Mouse (Mus musculus) testis, postnatal 10 days (tissue): ENCODE measurements around the gene H2-K1.
"Not testable (repeated sequence)": the region's sequence is repeated elsewhere in the genome, so short reads cannot be mapped to it uniquely, and the experiment has no call there.

Experiments used
- DNase-seq: peaks from one replicate; pipeline ENCODE4 v3.0.0; 2021; ENCODE audit warnings: low spot score

H2-K1 gene

DNA sequence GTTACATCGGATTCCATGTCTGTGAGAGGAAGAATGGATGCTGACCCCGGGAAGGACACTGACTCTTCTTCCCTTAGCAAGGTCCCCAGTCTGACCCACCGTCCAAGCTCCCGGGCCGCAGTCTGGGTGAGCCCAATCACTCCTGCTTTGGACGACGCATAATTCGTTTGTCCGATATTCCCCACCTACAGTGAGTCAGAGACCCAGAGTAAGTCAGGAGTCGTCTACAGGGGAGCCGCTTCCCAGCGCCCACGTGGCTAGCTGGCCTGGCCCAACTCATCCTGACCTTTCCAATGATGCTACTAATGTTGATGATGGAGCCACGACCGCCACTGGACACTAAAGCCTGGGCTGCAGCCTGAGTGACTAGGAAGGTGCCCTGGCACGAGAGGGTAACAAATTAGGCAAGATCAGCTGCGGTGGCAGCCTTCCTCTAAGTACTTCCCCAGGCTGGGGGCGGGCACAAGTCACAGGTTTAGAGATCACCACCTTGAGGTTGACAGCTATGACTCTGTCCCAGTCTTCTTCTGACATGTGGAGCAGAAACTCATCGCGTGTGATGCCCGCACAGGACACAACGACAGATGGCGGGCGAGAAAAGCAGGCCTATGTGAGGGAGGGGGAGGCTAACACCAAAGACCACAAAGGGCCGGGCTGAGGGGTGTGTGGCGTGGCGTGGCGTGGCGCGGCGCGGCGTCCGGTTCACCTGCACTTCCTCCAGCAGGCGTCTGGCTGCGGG, 26.9 kb upstream of the H2-K1 start:
- DNase-seq = peak; percentile 48

GRCm38 (mm10) chr17:34026221-34026620, 26.1 kb upstream of the H2-K1 start:
- no peak for DNase-seq

DNA sequence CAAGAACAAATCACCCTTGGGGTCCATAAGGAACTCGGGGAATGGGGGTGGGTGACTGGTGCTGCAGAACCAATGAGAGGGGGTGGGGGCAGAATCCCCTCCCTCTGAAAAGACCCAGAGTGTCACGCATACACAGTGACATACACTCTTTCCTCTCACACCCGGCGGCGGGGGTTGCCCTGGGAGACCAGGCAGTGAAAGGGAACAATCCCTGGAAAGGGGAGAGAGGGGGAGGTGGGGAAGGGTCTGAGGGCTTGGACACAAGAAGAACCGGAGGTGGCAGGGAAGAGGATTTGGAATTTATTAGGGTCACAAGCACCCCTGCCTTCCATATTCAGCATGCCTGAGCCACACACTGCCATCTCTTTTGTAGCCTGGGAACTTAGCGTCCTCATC, 25.6 kb upstream of the H2-K1 start:
- DNase-seq = peak; percentile 49

GRCm38 (mm10) chr17:34024861-34025755, 25.0 kb upstream of the H2-K1 start:
- peak; percentile 79 for DNase-seq

DNA sequence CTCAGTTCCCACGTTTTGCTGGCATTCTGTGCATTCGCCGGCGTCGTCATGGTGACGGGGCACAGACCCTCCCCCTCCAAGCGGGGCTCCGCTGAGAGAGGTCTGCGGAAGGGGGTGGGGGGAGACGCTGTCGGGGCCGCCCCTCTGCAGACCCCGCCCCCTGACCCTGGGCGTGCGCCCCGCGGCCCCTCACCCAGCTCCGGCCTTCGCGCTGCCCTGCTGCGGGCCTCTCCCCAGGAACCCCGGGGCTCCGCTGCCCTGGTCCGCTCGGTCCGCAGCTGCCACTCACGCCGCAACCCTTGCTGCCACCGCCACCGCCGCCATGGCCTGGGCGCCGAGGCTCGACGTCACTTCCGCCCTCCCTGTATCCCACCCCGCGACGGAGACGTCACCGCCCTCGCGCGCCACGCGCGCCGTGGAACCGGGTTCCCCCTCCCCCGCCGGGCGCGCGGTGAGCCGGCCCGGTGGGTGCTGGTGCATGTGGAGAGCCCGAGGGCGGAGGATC, 24.2 kb upstream of the H2-K1 start, which contains the start of gene Ring1:
Gene Ring1, minus strand, starts transcription at position 364 of the 505 bp plus-strand sequence.
- DNase-seq = peak; percentile 91

GRCm38 (mm10) chr17:34023678-34024077, 23.5 kb upstream of the H2-K1 start:
- DNase-seq = peak; percentile 36

- peak; percentile 48 for DNase-seq
These were observed 22.8 kb upstream of the H2-K1 start for GRCm38 (mm10) chr17:34022987-34023386.

- peak; percentile 50 for DNase-seq
These were observed 22.3 kb upstream of the H2-K1 start for GRCm38 (mm10) chr17:34022414-34022783.

DNA sequence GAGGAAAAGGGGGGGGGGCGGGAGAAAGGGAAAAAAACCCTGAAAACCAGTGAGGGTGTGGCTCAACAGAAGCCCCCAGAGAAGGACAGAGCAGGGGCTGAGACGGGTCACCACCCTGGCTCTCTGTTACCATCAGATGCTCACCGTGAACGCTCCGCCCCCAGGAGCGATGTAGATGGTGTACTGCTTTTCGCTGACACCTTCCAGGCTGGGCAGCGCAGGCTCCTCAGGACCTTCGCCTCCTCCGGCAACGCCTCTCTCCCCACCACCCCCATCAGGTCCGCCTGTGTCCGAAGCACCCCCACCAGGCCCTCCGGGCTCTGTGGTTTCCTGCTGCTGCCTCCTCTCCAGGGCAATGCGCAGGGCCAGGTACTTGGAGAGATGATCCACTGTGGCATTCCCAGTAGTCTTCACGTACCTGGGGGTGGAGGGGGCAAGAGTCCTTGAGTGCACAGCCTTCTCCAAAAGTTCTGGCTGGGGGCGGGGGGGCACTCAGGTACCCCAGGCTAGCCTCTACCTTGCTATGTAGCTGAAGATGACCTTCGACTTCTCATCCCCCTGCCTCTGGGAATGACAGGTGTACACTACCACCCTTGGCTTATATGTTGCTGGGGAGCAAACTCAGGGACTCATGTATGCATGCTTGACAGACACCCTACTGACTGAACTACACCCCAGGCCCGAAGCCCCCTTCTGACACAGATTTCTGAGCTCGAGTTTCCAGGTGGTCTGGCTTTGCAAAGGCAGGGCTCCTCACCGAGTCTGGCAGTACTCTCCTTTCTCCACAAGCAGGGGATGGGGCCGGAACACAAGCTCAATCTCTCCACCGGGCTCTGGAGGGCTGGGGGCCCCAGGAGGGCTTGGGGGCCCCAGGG, 21.6 kb upstream of the H2-K1 start:
- DNase-seq = peak; percentile 67

DNA sequence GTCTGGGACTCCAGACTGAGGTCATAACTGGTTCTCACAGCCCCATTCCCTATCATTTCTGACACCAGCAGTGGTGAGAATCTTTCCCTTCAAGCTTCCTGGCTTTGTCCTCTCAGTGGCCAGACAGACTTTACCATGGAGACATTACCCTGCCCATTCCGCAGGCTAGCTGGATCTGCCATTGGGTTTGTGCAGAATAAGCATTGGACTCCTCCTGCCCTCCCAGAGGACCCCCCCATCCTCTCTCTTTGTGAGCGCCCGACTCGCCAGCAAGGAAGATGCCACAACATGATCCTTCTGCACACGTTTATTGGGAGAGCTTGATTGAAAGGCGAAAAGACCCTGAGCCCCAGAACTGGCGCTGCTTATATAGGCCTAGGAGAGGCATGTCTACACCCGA, 13.3 kb upstream of the H2-K1 start:
- no peak for DNase-seq

- no peak for DNase-seq
These were observed 10.0 kb upstream of the H2-K1 start for GRCm38 (mm10) chr17:34010156-34010555.

GRCm38 (mm10) chr17:34006570-34006969, 6.4 kb upstream of the H2-K1 start:
- DNase-seq = no peak

DNA sequence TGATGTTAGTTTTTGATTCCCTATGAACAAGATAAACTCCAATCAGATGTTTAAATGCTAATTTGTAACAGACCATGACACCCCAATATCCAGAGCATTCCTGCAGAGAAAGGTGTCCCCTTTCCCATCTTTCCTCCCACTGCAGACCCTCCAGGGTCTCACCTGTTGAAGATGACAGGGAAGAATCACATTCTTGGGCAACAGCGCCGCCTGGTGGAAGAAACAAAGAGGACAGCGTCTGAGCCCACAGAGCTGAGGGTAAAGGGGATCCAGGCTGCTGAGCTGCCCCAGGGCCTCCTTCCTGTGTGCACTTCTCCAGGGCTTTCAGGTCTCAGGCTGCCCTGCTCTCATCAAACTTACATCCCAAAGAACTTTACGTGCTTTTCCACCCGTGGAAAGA, 3.3 kb upstream of the H2-K1 start:
- DNase-seq = no peak

DNA sequence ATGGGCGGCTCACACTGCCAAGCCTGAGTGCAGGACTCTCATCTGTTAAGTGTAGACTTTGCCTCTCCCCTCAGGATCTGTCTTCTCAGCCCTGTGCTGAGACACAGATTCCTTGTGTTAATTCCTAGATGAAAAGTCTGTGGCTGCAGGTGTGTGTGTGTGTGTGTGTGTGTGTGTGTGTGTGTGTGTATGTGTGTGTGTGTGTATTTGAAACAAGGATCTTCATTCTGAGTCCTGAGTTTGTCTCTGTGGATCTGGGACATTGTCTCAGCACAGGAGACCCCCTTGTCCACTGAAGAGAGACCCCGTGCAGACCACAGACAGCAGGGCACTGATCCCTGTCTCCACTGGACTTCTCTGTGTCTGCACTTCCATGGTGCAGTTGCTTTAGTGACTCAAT, 649 bp upstream of the H2-K1 start:
- DNase-seq = not testable (repeated sequence)

GRCm38 (mm10) chr17:33999341-34000149, 602 bp downstream of the H2-K1 start:
- DNase-seq = peak; percentile 60

GRCm38 (mm10) chr17:33998697-33999096, 1.4 kb downstream of the H2-K1 start:
- not testable (repeated sequence) for DNase-seq

DNA sequence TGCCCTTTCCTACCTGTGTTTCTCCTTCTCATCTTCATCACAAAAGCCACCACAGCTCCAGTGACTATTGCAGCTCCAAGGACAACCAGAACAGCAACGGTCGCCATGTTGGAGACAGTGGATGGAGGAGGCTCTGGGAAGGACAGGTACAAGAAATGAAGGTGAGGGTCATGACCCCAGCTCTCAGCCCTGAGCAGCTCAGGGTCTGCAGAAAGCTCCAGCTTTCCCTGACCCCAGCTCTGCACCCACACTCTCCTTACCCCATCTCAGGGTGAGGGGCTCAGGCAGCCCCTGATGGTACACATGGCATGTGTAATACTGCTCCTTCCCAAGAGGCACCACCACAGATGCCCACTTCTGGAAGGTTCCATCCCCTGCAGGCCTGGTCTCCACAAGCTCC, 3.1 kb downstream of the H2-K1 start:
- not testable (repeated sequence) for DNase-seq

GRCm38 (mm10) chr17:33995651-33996050, 4.5 kb downstream of the H2-K1 start:
- no peak for DNase-seq

DNA sequence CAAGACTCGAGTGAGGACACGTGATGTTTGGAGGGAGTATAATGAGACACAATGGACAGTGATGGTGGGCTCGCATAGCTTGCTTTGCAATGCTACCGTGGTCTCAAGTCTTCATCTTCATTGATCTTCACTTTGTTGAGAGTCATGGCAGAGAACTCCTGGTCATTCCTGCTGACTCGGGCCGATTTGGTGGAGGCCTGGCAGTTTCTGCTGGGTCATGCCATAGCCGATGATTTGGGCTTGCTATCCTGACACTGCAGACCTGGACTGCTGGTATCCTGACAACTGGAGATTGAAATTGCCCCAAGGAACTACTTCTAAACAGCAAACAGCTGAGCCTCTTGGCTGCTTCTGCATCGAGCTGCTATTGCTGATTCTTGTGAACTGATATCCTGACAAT, 5.2 kb downstream of the H2-K1 start:
- DNase-seq = no peak

GRCm38 (mm10) chr17:33991788-33992664, 8.1 kb downstream of the H2-K1 start:
- DNase-seq = peak; percentile 81
